Mouse (Mus musculus) spleen, adult 10 weeks (tissue): ENCODE measurements around the gene Svop. TPM values are rescaled to one million over a fixed set of nuclear protein-coding genes. Genes with fewer than 3 reads are reported as not detected.

Experiments used
- polyA plus RNA-seq: library from polyadenylated mRNA; stranded (reverse); fragments of 350-450 nt; fragmentation: Illumina TruSeq; extraction: RNeasy Lipid Tissue Mini Kit (QIAGEN cat#74804); gene quantifications from one replicate; pipeline ENCODE4 v1.2.3, GENCODE M21; 2015; ENCODE audit warnings: low replicate concordance; ENCODE audit not compliant: insufficient read depth

The Svop gene
- polyA plus RNA-seq: not detected

DNA sequence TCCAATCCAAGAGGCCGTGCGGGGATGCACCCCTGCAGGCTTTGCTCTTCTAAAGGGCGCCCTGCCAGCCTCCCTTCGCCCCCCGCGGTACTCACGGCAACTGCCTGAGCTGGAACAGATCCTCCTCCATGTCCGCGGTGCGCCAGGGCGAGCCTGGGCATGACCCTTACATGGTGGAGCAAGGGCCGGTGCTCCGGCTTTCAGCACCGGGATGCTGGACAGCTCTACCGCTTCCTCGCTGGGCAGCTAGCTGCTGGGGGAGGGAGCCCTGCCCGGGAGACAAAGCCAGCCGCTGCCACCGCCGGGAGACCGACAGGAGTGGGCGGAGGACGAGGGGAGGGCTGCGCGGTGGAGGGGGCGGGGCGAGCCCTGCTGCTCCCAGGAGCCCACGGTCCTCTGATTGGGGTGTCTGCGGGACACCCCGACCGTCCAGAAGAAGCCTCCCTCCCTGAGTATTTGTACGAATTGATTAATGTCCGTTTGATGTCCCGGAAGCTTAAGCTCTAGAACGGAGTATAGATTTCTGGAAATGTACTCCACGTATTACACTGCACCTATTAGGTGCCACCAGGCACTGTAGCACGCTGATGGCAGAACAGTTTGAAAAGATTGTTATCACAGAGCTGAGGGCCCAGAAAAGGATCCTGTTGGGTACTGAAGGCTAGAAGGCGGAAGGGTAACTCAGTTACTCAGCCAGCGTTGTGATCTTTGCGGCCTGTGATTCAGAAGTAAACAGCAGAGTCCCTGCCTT, at the start of gene Svop:
Gene Svop (minus strand): TSS at position 514 of the 751 bp plus-strand sequence.

GRCm38 (mm10) chr5:114130211-114130605, 38.8 kb upstream of the Svop start, which contains the start of gene Ung:
Ung (plus strand) TSS chr5:114130386.

DNA sequence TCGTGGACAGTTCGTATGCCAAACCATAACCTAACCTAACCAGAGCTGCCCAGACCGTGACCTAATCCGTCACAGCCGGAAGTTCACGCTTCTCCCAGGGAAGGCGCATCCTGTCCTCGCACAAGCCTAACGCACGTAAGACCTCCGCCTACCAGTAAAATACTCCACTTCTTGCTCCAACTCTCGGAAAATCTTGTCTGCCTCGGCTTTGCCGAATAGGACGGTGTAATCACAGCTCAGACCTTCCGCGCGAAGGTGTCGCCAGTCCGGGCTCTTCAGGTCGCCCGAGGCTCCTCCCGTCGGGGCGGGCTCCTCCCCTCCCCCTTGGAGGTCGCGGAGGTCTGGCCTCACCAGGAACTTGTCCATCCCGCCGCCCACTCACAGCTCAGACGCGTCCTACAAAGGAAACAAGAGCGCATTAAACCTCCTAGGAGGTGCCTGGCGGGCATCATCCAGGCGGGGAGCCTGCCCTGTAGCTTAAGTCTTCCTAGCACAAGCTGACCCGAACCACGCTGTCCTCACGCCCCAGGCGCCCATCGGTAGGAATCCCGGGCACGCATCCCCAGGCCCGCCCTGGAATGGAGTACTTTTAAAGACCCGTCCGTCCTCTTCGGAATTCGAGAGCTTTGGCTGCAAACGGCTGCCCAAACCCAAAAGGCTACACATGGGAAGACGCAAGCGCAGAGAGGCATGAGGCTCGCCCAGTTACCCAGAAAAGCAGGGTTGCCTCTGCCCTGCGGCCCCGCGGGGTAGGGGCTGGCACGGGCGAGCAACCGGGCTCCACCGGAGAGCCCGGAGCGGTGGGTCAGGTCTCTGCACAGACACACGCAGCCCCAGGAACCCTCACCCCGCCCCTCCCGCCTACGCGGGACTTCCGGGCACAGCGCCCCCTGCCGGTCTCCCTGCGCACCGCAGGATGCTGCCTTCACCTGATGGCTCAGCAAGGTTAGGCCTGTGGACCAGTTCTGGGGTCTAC, 36.3 kb upstream of the Svop start, which contains the start of gene Alkbh2:
Gene Alkbh2 (minus strand): TSS at position 845 of the 976 bp plus-strand sequence.

GRCm38 (mm10) chr5:114065161-114065560, 26.2 kb downstream of the Svop start, which contains the start of gene Usp30:
Usp30 (plus strand) TSS chr5:114065461.

GRCm38 (mm10) chr5:114003542-114003941, 87.8 kb downstream of the Svop start, which contains the start of gene Dao:
Dao (plus strand) TSS chr5:114003703.

DNA sequence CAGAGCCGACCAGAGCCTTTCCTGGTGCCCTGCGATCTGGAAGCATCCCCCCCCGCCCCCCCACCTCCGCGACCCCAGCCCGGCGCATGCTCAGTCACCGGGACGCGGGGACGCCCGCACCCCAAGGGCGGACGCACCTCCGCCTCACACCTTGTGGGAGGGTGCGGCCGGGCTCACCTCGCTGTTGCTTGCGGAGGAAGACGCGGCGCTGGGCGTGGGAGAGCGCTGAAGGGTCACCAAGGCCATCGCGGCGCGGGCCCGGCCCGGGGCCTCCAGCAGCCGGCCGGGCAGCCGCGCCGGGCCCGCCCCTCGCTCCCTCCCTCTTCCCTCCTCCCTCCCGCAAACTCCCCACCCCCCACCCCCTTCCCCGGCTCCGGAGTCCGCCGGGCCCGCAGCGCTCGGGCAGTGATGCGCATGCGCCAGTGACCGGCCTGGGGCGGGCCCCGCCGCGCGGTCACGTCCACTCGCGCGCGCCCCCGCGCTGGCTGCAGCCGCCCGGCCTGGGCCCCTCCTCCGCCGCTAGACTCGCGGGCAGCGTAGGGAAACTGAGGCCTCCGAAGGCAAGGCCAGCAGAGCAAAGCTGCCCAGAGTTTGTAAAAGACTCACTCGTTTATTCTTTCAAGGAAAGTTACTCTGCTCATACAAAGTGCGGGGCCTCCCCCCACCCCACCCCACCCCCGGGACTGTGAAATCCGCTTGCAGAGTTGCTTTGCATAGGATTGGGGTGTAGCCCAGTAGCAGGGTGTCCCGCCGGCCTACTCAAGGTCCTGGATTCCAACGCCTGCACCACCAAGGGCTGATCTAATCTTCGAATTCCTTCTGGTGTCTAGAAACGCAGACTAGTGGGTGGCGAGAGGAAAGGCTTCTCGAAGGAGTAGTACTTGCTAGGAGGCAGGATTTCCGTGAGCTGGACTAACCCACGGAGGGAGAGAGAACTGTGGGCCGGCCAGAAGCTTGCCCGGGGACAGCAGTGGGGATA, 97.6 kb downstream of the Svop start, which contains the start of gene Ssh1:
Gene Ssh1 (minus strand): TSS at position 408 of the 979 bp plus-strand sequence.

Other genes with a start within 250 kb of the Svop start
- gene Coro1c, start 182.8 kb downstream of the Svop start, polyA plus RNA-seq: 48.3 TPM
- 13.2 TPM for gene Ssh1, start 97.7 kb downstream of the Svop start, polyA plus RNA-seq
- gene Dao, start 87.9 kb downstream of the Svop start, polyA plus RNA-seq: 0.33 TPM
- 7.0 TPM for gene Usp30, start 26.1 kb downstream of the Svop start, polyA plus RNA-seq
- gene Alkbh2, start 36.6 kb upstream of the Svop start, polyA plus RNA-seq: 2.9 TPM
- 5.9 TPM for gene Ung, start 38.8 kb upstream of the Svop start, polyA plus RNA-seq
- gene Acacb, start 55.0 kb upstream of the Svop start, polyA plus RNA-seq: 2.5 TPM
- gene Foxn4, start 182.2 kb upstream of the Svop start, polyA plus RNA-seq: not detected
- 3.8 TPM for gene Myo1h, start 197.6 kb upstream of the Svop start, polyA plus RNA-seq